Mouse (Mus musculus): Measurements from ENCODE around the gene Tmem259.

GRCm38 (mm10) chr10:79960671-79961294, 23.3 kb downstream of the Tmem259 start:
- TF ChIP-seq GATA1 (IDR thresholded peaks at IDR 0.05; ENCODE audit: borderline replicate concordance, low read length) (no peak), FLI1 (IDR thresholded peaks at IDR 0.05; ENCODE audit: low read length) (no peak)

All from megakaryocyte, embryonic 14.5 days (primary cell).